Mouse (Mus musculus) hematopoietic stem cell, adult 5-6 weeks (primary cell): ENCODE measurements around the gene Zbtb2. TPM values are rescaled to one million over a fixed set of nuclear protein-coding genes. Genes with fewer than 3 reads are reported as not detected.

Experiments used
- ATAC-seq, 2 experiments: fragments of 125-278 bp in 1 of 2; replicated peaks in 1 of 2; 2 replicates each; pipeline ENCODE4 v1.8.0; 2016 to 2017; ENCODE audit warnings: inconsistent platforms in 2 of 2, mild to moderate bottlenecking in 2 of 2, moderate number of reproducible peaks in 2 of 2, low read depth in 1 of 2, moderate TSS enrichment in 1 of 2; ENCODE audit not compliant: low FRiP score in 2 of 2, poor library complexity in 2 of 2, severe bottlenecking in 2 of 2, insufficient read depth in 1 of 2, low TSS enrichment in 1 of 2
- total RNA-seq: library from RNA; stranded (forward); fragments of 172-1452, 232-1000 nt; gene quantifications from 2 replicates; pipeline ENCODE4 v1.2.3, GENCODE M21; 2017

The Zbtb2 gene
- total RNA-seq, 1 experiment from 2014 or later, result 13.9 TPM

- no peak for ATAC-seq
Measured at GRCm38 (mm10) chr10:4389461-4390112, 1.7 kb upstream of the Zbtb2 start.

GRCm38 (mm10) chr10:4389036-4389435 lies 1.1 kb upstream of the Zbtb2 start:
- ATAC-seq, result no peak

GRCm38 (mm10) chr10:4388384-4388745 lies 457 bp upstream of the Zbtb2 start:
- peak in 1 of 2 experiments; percentile 4; a peak in 1 of 4 replicates for ATAC-seq

DNA sequence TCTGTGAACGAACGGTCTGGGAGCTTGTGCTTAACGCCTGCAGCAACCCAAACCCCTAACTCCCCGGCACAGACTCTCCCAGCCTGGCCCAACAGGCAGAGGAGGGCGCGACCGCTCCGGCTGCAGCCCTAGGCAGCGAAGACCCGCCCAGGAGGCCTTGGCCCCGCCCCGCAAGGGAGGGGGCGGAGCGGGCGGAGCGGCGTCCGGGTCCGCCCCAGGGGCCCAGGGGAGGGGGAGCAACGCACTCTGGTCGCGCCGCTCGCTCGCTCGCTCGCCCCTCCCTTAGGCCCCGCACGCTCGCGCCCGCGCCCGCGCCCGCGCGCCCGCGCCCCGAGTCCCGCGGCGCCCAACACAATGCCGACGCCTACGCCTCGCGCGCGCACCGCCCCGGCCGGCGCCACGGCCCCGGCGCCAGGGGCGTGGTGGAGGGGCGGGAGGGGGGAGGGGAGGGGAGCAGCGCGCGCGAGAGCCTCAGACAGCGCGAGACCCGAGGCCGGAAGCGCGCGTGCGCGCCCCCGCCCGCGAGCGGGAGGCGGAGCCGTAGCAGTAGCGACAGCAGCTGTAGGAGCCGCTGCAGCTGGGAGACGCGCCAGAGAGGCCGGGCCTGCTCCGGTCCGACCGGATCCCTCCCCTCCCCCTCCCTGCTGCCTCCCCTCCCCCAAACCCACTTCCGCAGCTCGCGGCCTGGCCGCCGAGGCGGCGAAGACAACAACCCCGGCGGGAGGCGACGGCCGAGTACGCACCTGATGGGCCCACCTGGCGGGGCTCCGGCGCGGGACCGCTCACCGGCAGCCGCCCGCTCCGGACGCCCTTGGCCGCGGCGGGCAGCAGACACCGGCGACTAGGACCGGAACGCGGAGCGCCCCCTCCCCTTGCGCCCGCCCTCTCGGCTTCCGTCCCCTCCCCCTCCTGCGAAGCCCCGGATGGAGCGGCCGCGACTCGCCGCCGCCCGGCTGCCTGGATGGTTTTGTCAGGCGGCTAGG lies 1.0 kb downstream of the Zbtb2 start:
- ATAC-seq, result peak; percentile 85 to 86

DNA sequence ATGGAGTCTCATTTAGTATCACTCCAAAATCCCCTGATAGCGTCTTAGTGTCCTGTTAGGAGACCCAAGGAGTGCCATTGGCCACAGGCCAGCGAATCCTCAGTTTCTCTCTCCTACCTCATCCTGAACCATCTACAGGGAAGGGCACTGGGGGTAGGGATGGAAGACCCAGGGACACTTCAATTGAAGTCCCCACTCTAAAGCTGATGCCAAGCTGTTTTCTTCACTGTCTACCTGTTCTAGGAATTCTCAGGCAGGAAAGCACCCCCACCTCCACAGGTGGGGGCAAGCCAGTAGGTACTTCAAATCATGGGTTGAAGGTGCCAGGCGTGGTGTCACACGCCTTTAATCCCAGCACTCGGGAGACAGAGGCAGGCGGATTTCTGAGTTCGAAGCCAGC lies 3.7 kb downstream of the Zbtb2 start:
- no peak for ATAC-seq

DNA sequence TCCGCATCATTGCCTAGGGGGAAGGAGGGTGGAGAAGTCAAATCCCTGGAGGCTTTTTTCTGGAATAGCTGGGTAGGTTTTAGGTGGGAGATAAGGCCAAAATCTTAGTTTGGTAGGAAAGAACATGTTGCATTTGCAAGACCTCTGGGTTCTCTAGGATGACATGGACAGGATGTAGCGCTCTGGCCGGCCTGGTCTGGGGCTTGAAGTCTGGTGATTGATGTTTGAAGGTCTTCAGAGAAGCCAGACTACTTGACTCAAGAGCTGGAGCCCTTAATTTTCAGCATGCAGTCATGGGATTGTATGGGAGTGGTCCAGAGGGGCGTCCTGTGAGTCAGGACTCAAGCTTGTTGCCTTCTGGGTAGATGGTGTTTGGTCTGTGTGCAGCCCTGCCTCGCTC lies 7.2 kb downstream of the Zbtb2 start:
- ATAC-seq, result no peak

- no peak for ATAC-seq
Measured at GRCm38 (mm10) chr10:4376931-4377330, 11.0 kb downstream of the Zbtb2 start.

GRCm38 (mm10) chr10:4376461-4376860 lies 11.4 kb downstream of the Zbtb2 start:
- no peak for ATAC-seq

DNA sequence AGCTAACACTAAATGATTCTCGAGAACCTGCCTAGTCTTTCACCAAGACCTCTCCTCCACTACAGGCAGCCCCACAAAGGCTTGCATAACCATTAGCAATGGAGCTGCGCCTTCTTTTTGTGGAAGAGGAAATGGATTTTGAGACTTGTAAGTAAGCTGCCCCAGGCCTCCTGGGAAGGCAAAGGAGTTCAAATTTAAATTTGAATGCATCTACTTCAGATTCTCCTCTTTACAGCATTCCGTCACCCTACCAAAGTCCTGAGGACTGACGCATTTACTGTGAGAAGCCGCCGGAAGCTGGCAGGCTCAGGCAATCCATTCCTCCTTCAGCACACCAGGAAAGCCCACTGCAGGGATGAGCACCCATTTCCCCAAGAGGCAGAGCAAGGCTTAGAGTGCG lies 12.6 kb downstream of the Zbtb2 start:
- no peak for ATAC-seq

- no peak for ATAC-seq
Measured at GRCm38 (mm10) chr10:4374734-4375133, 13.2 kb downstream of the Zbtb2 start.

DNA sequence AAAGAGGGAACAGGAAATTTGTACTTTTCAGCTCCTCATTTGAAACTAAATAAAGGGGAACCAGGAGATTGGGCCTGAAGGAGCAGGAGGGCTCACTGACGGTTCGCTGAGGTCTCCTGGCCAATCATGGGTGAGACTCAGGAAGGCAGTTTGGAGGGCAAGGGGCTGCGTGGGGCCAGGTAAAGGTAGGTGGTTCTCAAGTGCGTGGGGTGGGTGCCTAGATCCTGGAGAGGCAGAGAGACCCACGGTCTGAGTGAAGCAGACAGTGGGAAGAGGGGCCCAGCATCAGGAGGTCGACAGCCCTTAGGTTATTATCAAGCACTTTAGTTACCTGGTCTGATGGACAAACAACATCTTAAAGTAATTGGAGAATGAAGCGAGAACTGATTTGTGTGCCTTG lies 13.7 kb downstream of the Zbtb2 start:
- ATAC-seq, result no peak

GRCm38 (mm10) chr10:4373558-4373957 lies 14.3 kb downstream of the Zbtb2 start:
- no peak for ATAC-seq

DNA sequence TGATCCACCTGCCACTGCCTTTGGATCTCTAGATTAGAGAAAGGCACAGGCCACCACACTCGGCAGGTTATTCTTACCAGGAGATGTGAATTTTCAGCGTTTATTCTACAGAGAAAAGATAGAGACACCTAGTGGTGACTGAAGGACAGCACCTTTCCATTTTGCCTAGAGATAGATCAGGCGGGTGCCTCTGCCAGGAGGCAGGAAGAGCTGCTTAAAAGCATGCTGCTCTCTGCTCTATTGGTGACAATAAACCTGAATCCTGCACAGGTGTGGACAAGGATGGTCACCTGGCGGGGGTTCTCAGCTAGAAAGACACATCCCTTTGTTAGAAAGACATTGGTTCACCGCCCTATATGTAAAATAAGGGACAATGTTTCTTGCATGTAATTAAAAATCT lies 15.9 kb downstream of the Zbtb2 start:
- ATAC-seq, result peak; percentile 24 to 70; a peak in 2 of 4 replicates

- no peak for ATAC-seq
Measured at GRCm38 (mm10) chr10:4370105-4370504, 17.8 kb downstream of the Zbtb2 start.

DNA sequence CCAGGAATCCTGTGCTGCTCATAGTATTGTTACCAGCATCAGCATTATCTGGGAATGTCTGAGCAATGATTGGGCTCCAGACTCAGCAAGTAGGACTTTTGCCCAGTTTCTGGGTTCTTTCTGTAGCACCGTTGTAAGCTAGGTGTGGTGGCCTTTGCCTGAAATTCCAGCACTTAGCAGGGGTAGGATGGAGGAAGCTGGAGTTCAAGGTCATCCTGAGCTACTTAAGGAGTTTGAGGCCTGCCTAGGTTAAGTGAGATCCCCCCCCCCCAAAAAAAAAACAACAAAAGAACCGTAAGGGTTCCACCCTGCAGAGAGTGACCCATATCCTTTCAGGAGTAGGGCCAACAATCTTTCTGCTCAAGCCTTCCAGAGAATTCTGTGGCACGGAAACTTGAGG lies 23.3 kb downstream of the Zbtb2 start:
- no peak for ATAC-seq

- no peak for ATAC-seq
Measured at GRCm38 (mm10) chr10:4357435-4357834, 30.5 kb downstream of the Zbtb2 start.

- ATAC-seq, result peak; percentile 17 to 27; a peak in 1 of 4 replicates
Measured at GRCm38 (mm10) chr10:4356640-4357039, 31.3 kb downstream of the Zbtb2 start.

DNA sequence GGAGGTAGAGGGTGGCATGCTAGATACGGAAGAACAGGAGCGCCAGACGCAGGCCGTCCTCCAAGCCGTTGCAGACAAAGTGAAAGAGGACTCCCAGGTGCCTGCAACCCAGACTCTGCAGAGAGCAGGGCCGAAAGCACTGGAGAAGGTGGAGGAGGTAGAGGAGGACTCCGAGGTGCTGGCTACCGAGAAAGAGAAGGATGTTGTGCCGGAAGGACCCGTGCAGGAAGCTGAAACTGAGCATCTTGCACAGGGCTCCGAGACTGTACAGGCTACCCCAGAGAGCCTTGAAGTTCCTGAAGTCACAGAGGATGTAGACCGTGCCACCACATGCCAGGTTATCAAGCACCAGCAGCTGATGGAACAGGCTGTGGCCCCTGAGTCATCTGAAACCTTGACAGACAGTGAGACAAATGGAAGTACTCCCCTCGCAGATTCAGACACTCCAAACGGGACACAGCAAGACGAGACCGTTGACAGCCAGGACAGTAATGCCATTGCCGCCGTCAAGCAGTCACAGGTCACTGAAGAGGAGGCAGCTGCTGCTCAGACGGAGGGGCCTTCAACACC lies 31.9 kb downstream of the Zbtb2 start:
- 0 out of 4 replicates have a peak, but pooled peaks have one; percentile 7 to 10 for ATAC-seq
